Mouse (Mus musculus): ENCODE measurements at regions not wholly inside any gene's neighbourhood (a gene's known extent, or its start where the extent isn't known, plus 50 kb on each side); places are given as distances from the start of the nearest gene placed in this dataset.

- Histone ChIP-seq H3K9me3 (replicated peaks; ENCODE audit: low read length) (no peaks in the 10 kb centered on the region), H3K27me3 (replicated peaks) (no peaks in the 10 kb centered on the region), H3K9ac (ENCODE audit: insufficient read depth, low read depth) (no peak overlapping the region), H3K4me2 (ENCODE audit: insufficient read depth, low read depth, poor library complexity, severe bottlenecking) (no peak overlapping the region), H3K4me1 (ENCODE audit: control insufficient read depth in 1 of 2, insufficient read depth in 2 of 2) (no peaks in the 10 kb centered on the region), H3K36me3 (replicated peaks in 1 of 2; ENCODE audit: control insufficient read depth in 1 of 2, insufficient read depth in 1 of 2, low read length in 1 of 2) (no peaks in the 10 kb centered on the region), H3K79me2 (replicated peaks; ENCODE audit: control insufficient read depth, extremely low read depth, insufficient read depth, poor library complexity, severe bottlenecking) (no peaks in the 10 kb centered on the region), H3K27ac (ENCODE audit: insufficient read depth, low read depth) (no peak overlapping the region), H3K4me3 (replicated peaks in 1 of 3; ENCODE audit: low read depth in 2 of 3, low read length in 2 of 3, poor library complexity in 1 of 3) (no peak overlapping the region)
- no peak for TF ChIP-seq MYC (IDR thresholded peaks at IDR 0.05; ENCODE audit: low read depth, low read length)
- TF ChIP-seq SMC3 (IDR thresholded peaks at IDR 0.05; ENCODE audit: low read depth, low read length), result no peak
- TF ChIP-seq MXI1 (IDR thresholded peaks at IDR 0.05; ENCODE audit: low read depth, low read length), result no peak
- no peak for TF ChIP-seq USF1 (IDR thresholded peaks at IDR 0.05; ENCODE audit: low read depth, low read length)
- TF ChIP-seq ELF1 (IDR thresholded peaks at IDR 0.05; ENCODE audit: low read depth, low read length), result no peak
- TF ChIP-seq GABPA (IDR thresholded peaks at IDR 0.05; ENCODE audit: insufficient replicate concordance, low read depth, low read length), result no peak
- TF ChIP-seq POLR2A (IDR thresholded peaks at IDR 0.05; ENCODE audit: low read depth, low read length), result no peak
- no peak for TF ChIP-seq POLR2AphosphoS2 (IDR thresholded peaks at IDR 0.05; ENCODE audit: low read depth, low read length)
- no peak for TF ChIP-seq MAFK (IDR thresholded peaks at IDR 0.05; ENCODE audit: insufficient replicate concordance, low read length)
- TF ChIP-seq ZMIZ1 (IDR thresholded peaks at IDR 0.05; ENCODE audit: low read depth, low read length), result no peak
- no peak for TF ChIP-seq MEF2A (IDR thresholded peaks at IDR 0.05; ENCODE audit: borderline replicate concordance, low read depth, low read length)
- no peak for DNase-seq (ENCODE audit: extremely low read depth)
- in situ Hi-C loops (cut with MboI; ENCODE audit: low pct_ligation_motif_present, low pct_unique_long_range_greater_than_20kb, low sequenced_read_pairs) (no loop called here), dilution Hi-C loops (cut with MboI; ENCODE audit: extremely low pct_ligation_motif_present, extremely low pct_unique_long_range_greater_than_20kb, low sequenced_read_pairs) (no loop called here)
Measured at GRCm38 (mm10) chr13:28801210-28801954, 152.1 kb downstream of the Sox4 start.

- H3K27ac ChIP-seq (ENCODE audit: insufficient read depth, low read depth), result no peak overlapping the region
- dilution Hi-C loops (cut with MboI; ENCODE audit: extremely low pct_ligation_motif_present, extremely low pct_unique_long_range_greater_than_20kb, low sequenced_read_pairs), result no loop called here
- no peaks in the 10 kb centered on the region for H3K27me3 ChIP-seq (replicated peaks)
- H3K4me2 ChIP-seq (ENCODE audit: insufficient read depth, low read depth, poor library complexity, severe bottlenecking), result no peak overlapping the region
- H3K9ac ChIP-seq (ENCODE audit: insufficient read depth, low read depth), result no peak overlapping the region
- no peaks in the 10 kb centered on the region for H3K36me3 ChIP-seq (replicated peaks in 1 of 2; ENCODE audit: control insufficient read depth in 1 of 2, insufficient read depth in 1 of 2, low read length in 1 of 2)
- TF ChIP-seq PAX5 (IDR thresholded peaks at IDR 0.05; ENCODE audit: low read length), result no peak
- no peak for TF ChIP-seq RAD21 (IDR thresholded peaks at IDR 0.05; ENCODE audit: low read depth, low read length)
- no peak for TF ChIP-seq ETS1 (conservative IDR thresholded peaks at IDR 0.05; ENCODE audit: low read depth, low read length)
- TF ChIP-seq ZKSCAN1 (IDR thresholded peaks at IDR 0.05; ENCODE audit: borderline replicate concordance, low read depth, low read length), result no peak
- no peak for TF ChIP-seq POLR2AphosphoS2 (IDR thresholded peaks at IDR 0.05; ENCODE audit: low read depth, low read length)
- TF ChIP-seq KAT2A (IDR thresholded peaks at IDR 0.05; ENCODE audit: insufficient replicate concordance, low read length), result no peak
- TF ChIP-seq CHD2 (IDR thresholded peaks at IDR 0.05; ENCODE audit: low read length), result no peak
- no peak for TF ChIP-seq MXI1 (IDR thresholded peaks at IDR 0.05; ENCODE audit: low read depth, low read length)
- no peak for TF ChIP-seq MAFK (IDR thresholded peaks at IDR 0.05; ENCODE audit: insufficient replicate concordance, low read length)
- no peak for TF ChIP-seq NELFE (IDR thresholded peaks at IDR 0.05; ENCODE audit: low read depth, low read length)
- TF ChIP-seq MAZ (IDR thresholded peaks at IDR 0.05; ENCODE audit: low read depth, low read length), result no peak
- no peaks in the 10 kb centered on the region for H3K79me2 ChIP-seq (replicated peaks; ENCODE audit: control insufficient read depth, extremely low read depth, insufficient read depth, poor library complexity, severe bottlenecking)
- in situ Hi-C loops (cut with MboI; ENCODE audit: low pct_ligation_motif_present, low pct_unique_long_range_greater_than_20kb, low sequenced_read_pairs), result no loop called here
- DNase-seq (ENCODE audit: extremely low read depth), result no peak
- no peaks in the 10 kb centered on the region for H3K9me3 ChIP-seq (replicated peaks; ENCODE audit: low read length)
- no peaks in the 10 kb centered on the region for H3K4me1 ChIP-seq (ENCODE audit: control insufficient read depth in 1 of 2, insufficient read depth in 2 of 2)
- H3K4me3 ChIP-seq (replicated peaks in 1 of 3; ENCODE audit: low read depth in 2 of 3, low read length in 2 of 3, poor library complexity in 1 of 3), result no peak overlapping the region
Measured at GRCm38 (mm10) chr13:28800676-28801075, 152.8 kb downstream of the Sox4 start.

All from CH12.LX (cell line).